Mouse (Mus musculus) MEL (cell line): ENCODE data around the gene Adgrg5. TPM values are rescaled to one million over a fixed set of nuclear protein-coding genes. Genes with fewer than 3 reads are reported as not detected.

Experiments used
- DNase-seq: peaks from one replicate; pipeline ENCODE4 v3.0.0; 2011; ENCODE audit warnings: low read depth, low spot score
- H3K27ac ChIP-seq: 2 replicates; pipeline ENCODE4 v1.5.1; 2012; ENCODE audit warnings: low read depth, mild to moderate bottlenecking, control low read depth, low read length, moderate library complexity; ENCODE audit not compliant: control insufficient read depth
- H3K27me3 ChIP-seq, 2 experiments: fragments of 150-350 bp in 1 of 2; sonication (generic) in 1 of 2; 2 replicates each; pipeline ENCODE4 v1.6.1; 2012; ENCODE audit warnings: low read length in 2 of 2, mild to moderate bottlenecking in 2 of 2, improper control_type of control experiment in 1 of 2, moderate library complexity in 1 of 2; ENCODE audit not compliant: insufficient read depth in 2 of 2, control insufficient read depth in 1 of 2
- H3K36me3 ChIP-seq, 2 experiments: 2 replicates each; pipeline ENCODE4 v1.6.1; 2012 to 2014; ENCODE audit warnings: low read length in 2 of 2, improper control_type of control experiment in 1 of 2, inconsistent platforms in 1 of 2, mild to moderate bottlenecking in 1 of 2; ENCODE audit not compliant: insufficient read depth in 2 of 2, control insufficient read depth in 1 of 2
- H3K4me1 ChIP-seq, 2 experiments: fragments of 150-350 bp in 1 of 2; sonication (generic) in 1 of 2; 2 replicates each; pipeline ENCODE4 v1.6.1; 2012; ENCODE audit warnings: low read length in 2 of 2, improper control_type of control experiment in 1 of 2, mild to moderate bottlenecking in 1 of 2; ENCODE audit not compliant: insufficient read depth in 2 of 2, control insufficient read depth in 1 of 2
- H3K4me3 ChIP-seq, 2 experiments: fragments of 150-350 bp in 1 of 2; sonication (generic) in 1 of 2; 2 replicates each; pipeline ENCODE4 v1.5.1; 2012; ENCODE audit warnings: low read depth in 2 of 2, low read length in 2 of 2, mild to moderate bottlenecking in 2 of 2, moderate library complexity in 2 of 2, control low read depth in 1 of 2, improper control_type of control experiment in 1 of 2; ENCODE audit not compliant: control insufficient read depth in 1 of 2, insufficient read depth in 1 of 2
- H3K79me2 ChIP-seq: 2 replicates; pipeline ENCODE4 v1.6.1; 2012; ENCODE audit warnings: mild to moderate bottlenecking, low read length, moderate library complexity; ENCODE audit not compliant: control insufficient read depth, poor library complexity, insufficient read depth
- H3K9ac ChIP-seq: 2 replicates; pipeline ENCODE4 v1.6.1; 2012; ENCODE audit warnings: low read depth, mild to moderate bottlenecking, control low read depth, low read length, moderate library complexity; ENCODE audit not compliant: control insufficient read depth, poor library complexity, severe bottlenecking
- H3K9me3 ChIP-seq: fragments of 150-350 bp; sonication (generic); replicated peaks from 2 replicates; pipeline ENCODE4 v1.6.1; 2012; ENCODE audit warnings: mild to moderate bottlenecking, low read length, improper control_type of control experiment, moderate library complexity; ENCODE audit not compliant: insufficient read depth
- CHD2 ChIP-seq: IDR thresholded peaks from 2 replicates; pipeline ENCODE4 v1.6.1; 2011; ENCODE audit warnings: low read length, improper control_type of control experiment
- CTCF ChIP-seq, 3 experiments: IDR thresholded peaks in 2 of 3; conservative IDR thresholded peaks in 1 of 3; 2 replicates each; pipeline ENCODE4 v1.5.1; 2011 to 2012; ENCODE audit warnings: low read length in 3 of 3, low read depth in 2 of 3, mild to moderate bottlenecking in 2 of 3, improper control_type of control experiment in 1 of 3, inconsistent platforms in 1 of 3, mixed read lengths in 1 of 3, moderate library complexity in 1 of 3; ENCODE audit not compliant: control insufficient read depth in 1 of 3, insufficient read depth in 1 of 3, poor library complexity in 1 of 3, severe bottlenecking in 1 of 3
- E2F4 ChIP-seq: IDR thresholded peaks from 2 replicates; pipeline ENCODE4 v1.6.1; 2011; ENCODE audit warnings: low read depth, low read length, improper control_type of control experiment, borderline replicate concordance
- ETS1 ChIP-seq: IDR thresholded peaks from 2 replicates; pipeline ENCODE4 v1.6.1; 2012; ENCODE audit warnings: low read depth, mild to moderate bottlenecking, inconsistent platforms, low read length, improper control_type of control experiment, moderate library complexity
- GABPA ChIP-seq: IDR thresholded peaks from 2 replicates; pipeline ENCODE4 v1.6.1; 2012; ENCODE audit warnings: low read depth, mild to moderate bottlenecking, inconsistent platforms, low read length, improper control_type of control experiment, moderate library complexity
- GATA1 ChIP-seq: IDR thresholded peaks from 2 replicates; pipeline ENCODE4 v1.6.1; 2011; ENCODE audit warnings: low read depth, low read length, improper control_type of control experiment
- HCFC1 ChIP-seq: IDR thresholded peaks from 2 replicates; pipeline ENCODE4 v1.6.1; 2012; ENCODE audit warnings: low read depth, mild to moderate bottlenecking, inconsistent platforms, low read length, improper control_type of control experiment, moderate library complexity
- JUND ChIP-seq: IDR thresholded peaks from 2 replicates; pipeline ENCODE4 v1.6.1; 2011; ENCODE audit warnings: low read depth, mild to moderate bottlenecking, improper control_type of control experiment, low read length
- KAT2A ChIP-seq: conservative IDR thresholded peaks from 2 replicates; pipeline ENCODE4 v1.6.1; 2012; ENCODE audit warnings: low read depth, low read length, improper control_type of control experiment, inconsistent platforms
- MAX ChIP-seq: IDR thresholded peaks from 2 replicates; pipeline ENCODE4 v1.6.1; 2011; ENCODE audit warnings: low read length, improper control_type of control experiment
- MAZ ChIP-seq: IDR thresholded peaks from 2 replicates; pipeline ENCODE4 v1.6.1; 2012; ENCODE audit warnings: low read depth, mild to moderate bottlenecking, inconsistent platforms, low read length, improper control_type of control experiment
- MXI1 ChIP-seq: IDR thresholded peaks from 2 replicates; pipeline ENCODE4 v1.6.1; 2011; ENCODE audit warnings: mild to moderate bottlenecking, low read depth, low read length, improper control_type of control experiment
- MYC ChIP-seq: IDR thresholded peaks from 2 replicates; pipeline ENCODE4 v1.6.1; 2011; ENCODE audit warnings: low read depth, mild to moderate bottlenecking, low read length, improper control_type of control experiment, moderate library complexity
- NELFE ChIP-seq: IDR thresholded peaks from 2 replicates; pipeline ENCODE4 v1.6.1; 2011; ENCODE audit warnings: low read depth, low read length, improper control_type of control experiment
- POLR2A ChIP-seq, 2 experiments: IDR thresholded peaks; 2 replicates each; pipeline ENCODE4 v1.6.1; 2011 to 2012; ENCODE audit warnings: low read length in 2 of 2, mild to moderate bottlenecking in 2 of 2, control low read depth in 1 of 2, improper control_type of control experiment in 1 of 2, low read depth in 1 of 2, moderate library complexity in 1 of 2; ENCODE audit not compliant: control insufficient read depth in 1 of 2, insufficient read depth in 1 of 2, poor library complexity in 1 of 2
- POLR2AphosphoS2 ChIP-seq: IDR thresholded peaks from 2 replicates; pipeline ENCODE4 v1.6.1; 2011; ENCODE audit warnings: low read length, improper control_type of control experiment
- RAD21 ChIP-seq: IDR thresholded peaks from 2 replicates; pipeline ENCODE4 v1.6.1; 2011; ENCODE audit warnings: mild to moderate bottlenecking, low read depth, low read length, improper control_type of control experiment
- SMC3 ChIP-seq: IDR thresholded peaks from 2 replicates; pipeline ENCODE4 v1.6.1; 2011; ENCODE audit warnings: low read depth, low read length, improper control_type of control experiment
- TAL1 ChIP-seq: IDR thresholded peaks from 2 replicates; pipeline ENCODE4 v1.6.1; 2012; ENCODE audit warnings: mild to moderate bottlenecking, inconsistent platforms, low read length, moderate library complexity, mixed read lengths
- TBP ChIP-seq: IDR thresholded peaks from 2 replicates; pipeline ENCODE4 v1.8.0; 2011; ENCODE audit warnings: low read depth, low read length, improper control_type of control experiment
- TCF12 ChIP-seq: IDR thresholded peaks from 2 replicates; pipeline ENCODE4 v1.6.1; 2014; ENCODE audit warnings: low read depth, mild to moderate bottlenecking, inconsistent platforms, low read length, improper control_type of control experiment, moderate library complexity
- USF1 ChIP-seq: IDR thresholded peaks from 2 replicates; pipeline ENCODE4 v1.6.1; 2014; ENCODE audit warnings: low read depth, mild to moderate bottlenecking, inconsistent platforms, low read length, improper control_type of control experiment, moderate library complexity
- USF2 ChIP-seq, 2 experiments: IDR thresholded peaks; 2 replicates each; pipeline ENCODE4 v1.6.1; 2011 to 2012; ENCODE audit warnings: improper control_type of control experiment in 2 of 2, low read length in 2 of 2, borderline replicate concordance in 1 of 2, inconsistent platforms in 1 of 2, low read depth in 1 of 2, mild to moderate bottlenecking in 1 of 2; ENCODE audit not compliant: insufficient read depth in 1 of 2
- ZKSCAN1 ChIP-seq: IDR thresholded peaks from 2 replicates; pipeline ENCODE4 v1.6.1; 2012; ENCODE audit warnings: low read depth, mild to moderate bottlenecking, inconsistent platforms, low read length, improper control_type of control experiment, moderate library complexity
- ZMIZ1 ChIP-seq: IDR thresholded peaks from 2 replicates; pipeline ENCODE4 v1.6.1; 2012; ENCODE audit warnings: low read depth, mild to moderate bottlenecking, inconsistent platforms, low read length, improper control_type of control experiment, moderate library complexity
- ZNF384 ChIP-seq: IDR thresholded peaks from 2 replicates; pipeline ENCODE4 v1.6.1; 2012; ENCODE audit warnings: low read depth, mild to moderate bottlenecking, inconsistent platforms, low read length, improper control_type of control experiment
- polyA plus RNA-seq, 2 experiments: library from polyadenylated mRNA; stranded (reverse) in 1 of 2; unstranded in 1 of 2; fragments of >175 nt in 1 of 2; fragments of >200 nt in 1 of 2; gene quantifications; 2 replicates each; pipeline versions ENCODE4 v1.2.1 to v1.2.4; 2012; ENCODE audit warnings: low replicate concordance in 2 of 2, low read depth in 1 of 2; ENCODE audit not compliant: insufficient read length in 2 of 2, insufficient read depth in 1 of 2, missing spikeins in 1 of 2
- total RNA-seq: library from RNA; depleted of rRNA; stranded (reverse); fragments of 300-350 nt; gene quantifications from 2 replicates; pipeline ENCODE4 v1.2.3, GENCODE M21; 2012

Adgrg5 gene
- total and polyA plus RNA-seq, 3 experiments = 0.04 to 1.3 TPM; not detected in 1

- Histone ChIP-seq H3K79me2 (peaks cover 2% of the 10 kb centered on the region), H3K9ac (no peak overlapping the region), H3K27me3 (no peaks in the 10 kb centered on the region), H3K4me3 (no peak overlapping the region), H3K9me3 (no peaks in the 10 kb centered on the region), H3K27ac (no peak overlapping the region), H3K4me1 (peaks cover 0 to 7% of the 10 kb centered on the region in 2 experiments; a peak in 3 of 4 replicates), H3K36me3 (peaks cover 0 to 2% of the 10 kb centered on the region in 2 experiments; a peak in 2 of 4 replicates)
- DNase-seq = no peak
- TF ChIP-seq POLR2AphosphoS2 = no peak
- TF ChIP-seq RAD21 = no peak
- no peak for TF ChIP-seq MYC
- TF ChIP-seq MAX = no peak
- TF ChIP-seq ZKSCAN1 = no peak
- no peak for TF ChIP-seq POLR2A (IDR thresholded peaks at IDR 0.05; ENCODE audit: control insufficient read depth in 1 of 2, insufficient read depth in 1 of 2, low read depth in 1 of 2, low read length in 2 of 2, poor library complexity in 1 of 2)
- no peak for TF ChIP-seq KAT2A
- TF ChIP-seq ETS1 = no peak
- no peak for TF ChIP-seq TAL1
- TF ChIP-seq TBP = no peak
- TF ChIP-seq GATA1 = no peak
- TF ChIP-seq MXI1 = no peak
- no peak for TF ChIP-seq SMC3
- no peak for TF ChIP-seq CTCF (IDR thresholded peaks at IDR 0.05 in 2 of 3, conservative IDR thresholded peaks at IDR 0.05 in 1 of 3; ENCODE audit: control insufficient read depth in 1 of 3, insufficient read depth in 1 of 3, low read depth in 2 of 3, low read length in 3 of 3, poor library complexity in 1 of 3, severe bottlenecking in 1 of 3)
- TF ChIP-seq USF1 = no peak
These were observed 66.2 kb downstream of the Adgrg5 start for GRCm38 (mm10) chr8:94989711-94990110.

- H3K9ac ChIP-seq = no peak overlapping the region
- peaks cover 0 to 2% of the 10 kb centered on the region in 2 experiments; a peak in 1 of 4 replicates for H3K4me1 ChIP-seq
- no peaks in the 10 kb centered on the region for H3K9me3 ChIP-seq
- H3K4me3 ChIP-seq = no peak overlapping the region
- no peaks in the 10 kb centered on the region for H3K79me2 ChIP-seq
- no peak overlapping the region for H3K27ac ChIP-seq
- TF ChIP-seq MAZ (no peak), JUND (no peak), NELFE (no peak), ZMIZ1 (no peak), HCFC1 (no peak), GABPA (no peak), USF2 (IDR thresholded peaks at IDR 0.05; ENCODE audit: borderline replicate concordance in 1 of 2, insufficient read depth in 1 of 2, low read depth in 1 of 2, low read length in 2 of 2) (no peak), TCF12 (no peak), CHD2 (no peak), CTCF (IDR thresholded peaks at IDR 0.05 in 2 of 3, conservative IDR thresholded peaks at IDR 0.05 in 1 of 3; ENCODE audit: control insufficient read depth in 1 of 3, insufficient read depth in 1 of 3, low read depth in 2 of 3, low read length in 3 of 3, poor library complexity in 1 of 3, severe bottlenecking in 1 of 3) (no peak), ZNF384 (no peak), TAL1 (no peak), E2F4 (no peak), POLR2A (IDR thresholded peaks at IDR 0.05; ENCODE audit: control insufficient read depth in 1 of 2, insufficient read depth in 1 of 2, low read depth in 1 of 2, low read length in 2 of 2, poor library complexity in 1 of 2) (no peak)
- no peaks in the 10 kb centered on the region for H3K27me3 ChIP-seq
- no peaks in the 10 kb centered on the region; a peak in 1 of 4 replicates for H3K36me3 ChIP-seq
- DNase-seq = no peak
These were observed 67.3 kb downstream of the Adgrg5 start for GRCm38 (mm10) chr8:94990598-94991453.
